Mouse (Mus musculus): ENCODE measurements around the gene Adora1. TPM values are rescaled to one million over a fixed set of nuclear protein-coding genes. Genes with fewer than 3 reads are reported as not detected.

Adora1 gene
- polyA plus RNA-seq, 1 experiment from 2014 or later = 0.64 TPM

DNA sequence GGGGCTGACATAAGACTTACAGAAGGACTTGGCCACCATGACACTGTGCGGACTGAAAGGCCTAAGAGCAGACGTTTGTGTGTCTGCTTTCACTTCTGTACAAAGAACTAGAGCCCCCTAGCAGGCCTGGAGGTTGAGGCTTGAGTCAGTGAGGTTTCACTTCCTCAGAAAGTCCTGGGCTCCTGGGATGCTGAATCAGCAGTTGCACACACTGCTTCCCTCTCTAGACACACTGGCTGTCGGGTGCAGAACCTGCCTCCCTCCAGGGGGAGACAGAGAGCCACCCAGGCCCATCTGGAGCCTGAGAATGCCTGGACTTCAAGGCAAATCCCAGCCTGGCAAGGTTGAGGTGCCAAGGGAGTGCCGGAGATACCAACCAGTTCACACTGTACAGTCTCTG lies 38.8 kb downstream of the Adora1 start:
- no peak for ATAC-seq (ENCODE audit: low FRiP score, low read depth)
- Histone ChIP-seq H3K9me3 (no peaks in the 10 kb centered on the region), H3K4me3 (no peak overlapping the region), H3K9ac (replicated peaks) (no peak overlapping the region), H3K4me1 (peaks cover 4% of the 10 kb centered on the region; the same call in 1 of the 2 replicates), H3K36me3 (no peaks in the 10 kb centered on the region), H3K27me3 (no peaks in the 10 kb centered on the region), H3K27ac (replicated peaks) (no peak overlapping the region), H3K4me2 (replicated peaks) (no peak overlapping the region)
- WGBS = 73% methylated on average over 4 of the region's 4 CpGs

GRCm38 (mm10) chr1:134195979-134196378 lies 39.3 kb downstream of the Adora1 start:
- 62% methylated on average over 4 of the region's 4 CpGs for WGBS
- no peak for ATAC-seq (ENCODE audit: low FRiP score, low read depth)

GRCm38 (mm10) chr1:134195571-134195970 lies 39.7 kb downstream of the Adora1 start:
- no peak for ATAC-seq (ENCODE audit: low FRiP score, low read depth)
- Histone ChIP-seq H3K36me3 (no peaks in the 10 kb centered on the region), H3K27ac (replicated peaks) (no peak overlapping the region), H3K9ac (replicated peaks) (no peak overlapping the region), H3K9me3 (no peaks in the 10 kb centered on the region), H3K4me3 (no peak overlapping the region), H3K4me2 (replicated peaks) (no peak overlapping the region), H3K27me3 (no peaks in the 10 kb centered on the region), H3K4me1 (peaks cover 4% of the 10 kb centered on the region; the same call in 1 of the 2 replicates)
- WGBS = 64% methylated on average over 3 of the region's 3 CpGs

More at GRCm38 (mm10) chr1:134195979-134196378, 39.3 kb downstream of the Adora1 start:
- H3K4me1 ChIP-seq = peaks cover 4% of the 10 kb centered on the region; the same call in 1 of the 2 replicates
- H3K4me3 ChIP-seq = no peak overlapping the region
- H3K36me3 ChIP-seq = no peaks in the 10 kb centered on the region
- no peaks in the 10 kb centered on the region for H3K9me3 ChIP-seq
- no peak overlapping the region for H3K27ac ChIP-seq (replicated peaks)
- H3K4me2 ChIP-seq (replicated peaks) = no peak overlapping the region
- H3K9ac ChIP-seq (replicated peaks) = no peak overlapping the region
- H3K27me3 ChIP-seq = no peaks in the 10 kb centered on the region

GRCm38 (mm10) chr1:134195117-134195516 lies 40.1 kb downstream of the Adora1 start:
- Histone ChIP-seq H3K27me3 (no peaks in the 10 kb centered on the region), H3K4me1 (peaks cover 4% of the 10 kb centered on the region; the same call in 1 of the 2 replicates), H3K36me3 (no peaks in the 10 kb centered on the region), H3K4me3 (no peak overlapping the region), H3K27ac (replicated peaks) (no peak overlapping the region), H3K9ac (replicated peaks) (no peak overlapping the region), H3K4me2 (replicated peaks) (no peak overlapping the region), H3K9me3 (no peaks in the 10 kb centered on the region)
- 61% methylated on average over 2 of the region's 2 CpGs for WGBS
- no peak for ATAC-seq (ENCODE audit: low FRiP score, low read depth)

- H3K4me2 ChIP-seq (replicated peaks) = no peak overlapping the region
- no peak overlapping the region for H3K4me3 ChIP-seq
- ATAC-seq (ENCODE audit: low FRiP score, low read depth) = no peak
- peaks cover 4% of the 10 kb centered on the region; the same call in 1 of the 2 replicates for H3K4me1 ChIP-seq
- H3K36me3 ChIP-seq = no peaks in the 10 kb centered on the region
- no peaks in the 10 kb centered on the region for H3K27me3 ChIP-seq
- no peak overlapping the region for H3K9ac ChIP-seq (replicated peaks)
- WGBS = 78% methylated on average over 16 of the region's 16 CpGs
- H3K9me3 ChIP-seq = no peaks in the 10 kb centered on the region
- H3K27ac ChIP-seq (replicated peaks) = no peak overlapping the region
These were observed 40.8 kb downstream of the Adora1 start for GRCm38 (mm10) chr1:134194298-134195022.

DNA sequence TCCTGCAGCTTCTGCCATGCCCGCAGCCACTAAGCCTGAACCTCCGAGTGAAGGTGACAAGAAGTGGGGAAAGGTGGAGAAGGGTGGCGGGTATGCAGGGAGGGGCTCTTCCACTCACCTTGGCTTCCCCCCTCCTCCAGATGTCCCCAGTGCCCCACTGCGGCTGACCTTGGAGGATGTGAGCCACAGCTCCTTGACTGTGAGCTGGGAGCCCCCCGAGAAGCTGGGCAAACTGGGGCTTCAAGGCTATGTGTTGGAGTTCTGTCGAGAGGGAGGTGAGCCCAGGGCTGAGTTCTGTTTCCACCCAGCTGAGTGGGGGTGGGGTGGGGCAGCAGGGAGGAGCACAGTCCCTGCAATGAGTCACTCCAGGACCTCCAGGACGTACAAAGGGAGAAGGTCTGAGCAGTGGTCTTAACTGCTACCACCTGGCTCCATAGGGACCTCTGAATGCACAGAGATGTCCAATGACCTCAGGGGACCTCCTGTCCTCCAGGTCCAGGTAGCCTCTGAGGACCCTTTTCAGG lies 41.5 kb downstream of the Adora1 start:
- 70% methylated on average over 7 of the region's 7 CpGs for WGBS
- Histone ChIP-seq H3K36me3 (no peaks in the 10 kb centered on the region), H3K4me3 (no peak overlapping the region), H3K9me3 (no peaks in the 10 kb centered on the region), H3K27ac (replicated peaks) (no peak overlapping the region), H3K9ac (replicated peaks) (no peak overlapping the region), H3K27me3 (no peaks in the 10 kb centered on the region), H3K4me1 (peaks cover 10% of the 10 kb centered on the region), H3K4me2 (replicated peaks) (no peak overlapping the region)
- ATAC-seq (ENCODE audit: low FRiP score, low read depth) = no peak

- WGBS = 71% methylated on average over 1 of the region's 1 CpGs
- ATAC-seq (ENCODE audit: low FRiP score, low read depth) = no peak
- H3K9me3 ChIP-seq = no peaks in the 10 kb centered on the region
- H3K4me3 ChIP-seq = no peak within 1 kb of the TSS
- H3K27me3 ChIP-seq = no peaks in the 10 kb centered on the region
- no peaks in the 10 kb centered on the region for H3K36me3 ChIP-seq
- no peak within 1 kb of the TSS for H3K9ac ChIP-seq (replicated peaks)
- no peak within 1 kb of the TSS for H3K27ac ChIP-seq (replicated peaks)
- no peak within 1 kb of the TSS for H3K4me2 ChIP-seq (replicated peaks)
- peaks cover 15% of the 10 kb centered on the region for H3K4me1 ChIP-seq
These were observed 42.1 kb downstream of the Adora1 start, which contains the start of gene Mybph for GRCm38 (mm10) chr1:134193126-134193525. Gene Mybph, plus strand, starts transcription at chr1:134193448.

- Histone ChIP-seq H3K27me3 (no peaks in the 10 kb centered on the region; the same call in 1 of the 2 replicates), H3K36me3 (no peaks in the 10 kb centered on the region), H3K27ac (replicated peaks) (no peak overlapping the region), H3K4me2 (replicated peaks) (no peak overlapping the region), H3K9me3 (no peaks in the 10 kb centered on the region), H3K4me3 (no peak overlapping the region), H3K9ac (replicated peaks) (no peak overlapping the region), H3K4me1 (peaks cover 15% of the 10 kb centered on the region)
- ATAC-seq (ENCODE audit: low FRiP score, low read depth) = no peak
- 53% methylated on average over 4 of the region's 4 CpGs for WGBS
These were observed 43.2 kb downstream of the Adora1 start for GRCm38 (mm10) chr1:134192024-134192423.

- Histone ChIP-seq H3K4me3 (no peak overlapping the region), H3K9ac (replicated peaks) (no peak overlapping the region), H3K27ac (replicated peaks) (no peak overlapping the region), H3K4me2 (replicated peaks) (no peak overlapping the region), H3K4me1 (peaks cover 15% of the 10 kb centered on the region), H3K36me3 (no peaks in the 10 kb centered on the region), H3K27me3 (no peaks in the 10 kb centered on the region; the same call in 1 of the 2 replicates), H3K9me3 (no peaks in the 10 kb centered on the region)
- no peak for ATAC-seq (ENCODE audit: low FRiP score, low read depth)
- WGBS = 94% methylated on average over 5 of the region's 5 CpGs
These were observed 44.0 kb downstream of the Adora1 start for GRCm38 (mm10) chr1:134191192-134191591.

- no peak overlapping the region for H3K4me3 ChIP-seq
- H3K4me2 ChIP-seq (replicated peaks) = 0 out of 2 replicates have a peak overlapping the region, but pooled peaks have one; percentile 18
- peak; percentile 52; the same call in 1 of the 2 replicates for ATAC-seq (ENCODE audit: low FRiP score, low read depth)
- H3K27ac ChIP-seq (replicated peaks) = no peak overlapping the region
- H3K4me1 ChIP-seq = peaks cover 11% of the 10 kb centered on the region
- no peak overlapping the region for H3K9ac ChIP-seq (replicated peaks)
- WGBS = 24% methylated on average over 12 of the region's 12 CpGs
- no peaks in the 10 kb centered on the region for H3K36me3 ChIP-seq
- no peaks in the 10 kb centered on the region for H3K9me3 ChIP-seq
- H3K27me3 ChIP-seq = no peaks in the 10 kb centered on the region; the same call in 1 of the 2 replicates
These were observed 46.1 kb downstream of the Adora1 start for GRCm38 (mm10) chr1:134188989-134189729.

DNA sequence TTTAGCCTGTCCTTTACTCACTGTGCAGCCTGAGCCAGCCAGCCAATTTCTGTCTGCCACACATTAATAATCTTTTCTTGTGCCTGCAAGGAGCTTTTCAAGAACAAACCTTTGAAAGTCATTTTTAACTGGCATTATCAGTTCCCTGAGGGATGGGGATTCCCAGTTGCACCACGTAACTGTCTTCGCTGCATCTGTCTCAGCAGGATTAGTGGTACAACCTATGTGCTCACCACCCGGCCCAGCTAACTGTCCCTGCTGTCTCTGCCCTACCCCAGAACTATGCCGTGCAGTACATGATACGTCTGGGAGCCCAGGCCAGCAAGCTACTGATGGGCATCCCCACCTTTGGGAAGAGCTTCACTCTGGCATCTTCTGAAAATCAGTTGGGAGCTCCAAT lies 47.0 kb downstream of the Adora1 start:
- no peaks in the 10 kb centered on the region for H3K36me3 ChIP-seq
- no peak for ATAC-seq (ENCODE audit: low FRiP score, low read depth)
- H3K4me1 ChIP-seq = peaks cover 11% of the 10 kb centered on the region
- 0 out of 2 replicates have a peak overlapping the region, but pooled peaks have one; percentile 35 for H3K27ac ChIP-seq (replicated peaks)
- 74% methylated on average over 5 of the region's 5 CpGs for WGBS
- H3K9ac ChIP-seq (replicated peaks) = no peak overlapping the region
- H3K4me2 ChIP-seq (replicated peaks) = no peak overlapping the region
- no peaks in the 10 kb centered on the region for H3K9me3 ChIP-seq
- no peak overlapping the region for H3K4me3 ChIP-seq
- peaks cover 2% of the 10 kb centered on the region; the same call in 1 of the 2 replicates for H3K27me3 ChIP-seq

GRCm38 (mm10) chr1:134184089-134184488 lies 51.1 kb downstream of the Adora1 start:
- WGBS = 85% methylated on average over 4 of the region's 4 CpGs
- Histone ChIP-seq H3K4me3 (no peak overlapping the region), H3K9ac (replicated peaks) (no peak overlapping the region), H3K36me3 (no peaks in the 10 kb centered on the region), H3K9me3 (no peaks in the 10 kb centered on the region), H3K4me2 (replicated peaks) (no peak overlapping the region), H3K4me1 (peaks cover 12% of the 10 kb centered on the region), H3K27me3 (peaks cover 14% of the 10 kb centered on the region; the same call in 1 of the 2 replicates), H3K27ac (replicated peaks) (no peak overlapping the region)
- ATAC-seq (ENCODE audit: low FRiP score, low read depth) = no peak

All from midbrain, embryonic 12.5 days (tissue).